Mouse (Mus musculus) stomach, postnatal 0 days (tissue): ENCODE results near the gene Bace1. TPM values are rescaled to one million over a fixed set of nuclear protein-coding genes. Genes with fewer than 3 reads are reported as not detected.

ENCODE experiments used
- ATAC-seq: fragments of 200-750 bp; cut with Nextera tagmentation; 2 replicates; pipeline ENCODE4 v1.8.0; 2017; ENCODE audit not compliant: low FRiP score, low TSS enrichment
- DNase-seq: peaks from one replicate; pipeline ENCODE4 v3.0.0-alpha.2; 2016; ENCODE audit warnings: low spot score
- H3K27ac ChIP-seq: fragments of 300-500 bp; sonication (generic); replicated peaks from 2 replicates; pipeline ENCODE4 v1.5.1; 2014; ENCODE audit warnings: mild to moderate bottlenecking, control low read depth
- H3K27me3 ChIP-seq: fragments of 300-500 bp; sonication (generic); 2 replicates; pipeline ENCODE4 v1.6.1; 2014; ENCODE audit warnings: low read length; ENCODE audit not compliant: control insufficient read depth, insufficient read depth
- H3K36me3 ChIP-seq: fragments of 300-500 bp; sonication (generic); 2 replicates; pipeline ENCODE4 v1.6.1; 2014; ENCODE audit warnings: low read length, mixed read lengths; ENCODE audit not compliant: control insufficient read depth, insufficient read depth
- H3K4me1 ChIP-seq: fragments of 300-500 bp; sonication (generic); replicated peaks from 2 replicates; pipeline ENCODE4 v1.6.1; 2014; ENCODE audit warnings: antibody characterized with exemption; ENCODE audit not compliant: control insufficient read depth, insufficient read depth
- H3K4me2 ChIP-seq: fragments of 300-500 bp; sonication (generic); replicated peaks from 2 replicates; pipeline ENCODE4 v1.6.1; 2014; ENCODE audit warnings: low read depth, mild to moderate bottlenecking, control low read depth, moderate library complexity
- H3K4me3 ChIP-seq: fragments of 300-500 bp; sonication (generic); 2 replicates; pipeline ENCODE4 v1.5.1; 2014; ENCODE audit warnings: low read depth, low read length, control low read depth
- H3K9ac ChIP-seq: fragments of 300-500 bp; sonication (generic); 2 replicates; pipeline ENCODE4 v1.6.1; 2014; ENCODE audit warnings: mild to moderate bottlenecking, low read length, control low read depth, mixed read lengths
- H3K9me3 ChIP-seq: fragments of 300-500 bp; sonication (generic); 2 replicates; pipeline ENCODE4 v1.6.1; 2016; ENCODE audit warnings: low read length; ENCODE audit not compliant: control insufficient read depth
- CTCF ChIP-seq: IDR thresholded peaks from 2 replicates; pipeline ENCODE4 v1.5.1; 2016; ENCODE audit warnings: antibody characterized with exemption, low read depth, mild to moderate bottlenecking, moderate library complexity
- EP300 ChIP-seq: optimal IDR thresholded peaks from 2 replicates; pipeline ENCODE3; 2016; ENCODE audit warnings: antibody characterized with exemption
- WGBS: fragments of 180-500 bp; shearing (Covaris S2); extraction: QIAGEN DNeasy Blood & Tissue Kit; methylation state at CpG from one replicate; pipeline ENCODE4 v1.1.7; 2014; 5-methylcytosine and 5-hydroxymethylcytosine counted together
- polyA plus RNA-seq: library from polyadenylated mRNA; unstranded; fragments of >200 nt; fragmentation: Nextera tagmentation; extraction: Ambion mirVana; gene quantifications from 2 replicates; pipeline ENCODE4 v1.2.1, GENCODE M21; 2015

Bace1 gene
- polyA plus RNA-seq, 1 experiment from 2014 or later = 12.8 TPM

GRCm38 (mm10) chr9:45811946-45812345, 26.4 kb upstream of the Bace1 start:
- DNase-seq (no peak), ATAC-seq (no peak)
- Histone ChIP-seq H3K36me3 (no peaks in the 10 kb centered on the region), H3K4me1 (no peaks in the 10 kb centered on the region), H3K9me3 (no peaks in the 10 kb centered on the region), H3K4me2 (no peak overlapping the region), H3K4me3 (no peak overlapping the region), H3K9ac (no peak overlapping the region), H3K27me3 (no peaks in the 10 kb centered on the region), H3K27ac (no peak overlapping the region)
- 68% methylated on average over 5 of the region's 5 CpGs for WGBS
- no peak for TF ChIP-seq CTCF
- TF ChIP-seq EP300 = no peak

- Histone ChIP-seq H3K9ac (no peak overlapping the region), H3K4me1 (no peaks in the 10 kb centered on the region), H3K4me2 (no peak overlapping the region), H3K36me3 (no peaks in the 10 kb centered on the region), H3K4me3 (no peak overlapping the region), H3K27ac (peak overlapping the region; percentile 56), H3K9me3 (no peaks in the 10 kb centered on the region), H3K27me3 (no peaks in the 10 kb centered on the region)
- 59% methylated on average over 9 of the region's 9 CpGs for WGBS
- no peak for TF ChIP-seq EP300
- ATAC-seq (no peak), DNase-seq (no peak)
Measured at GRCm38 (mm10) chr9:45815113-45815512, 23.3 kb upstream of the Bace1 start.

- 62% methylated on average over 10 of the region's 10 CpGs for WGBS
- no peaks in the 10 kb centered on the region for H3K27me3 ChIP-seq
- ATAC-seq = peak; percentile 84
Measured at GRCm38 (mm10) chr9:45815525-45815924, 22.9 kb upstream of the Bace1 start.

GRCm38 (mm10) chr9:45818406-45819011, 19.9 kb upstream of the Bace1 start:
- WGBS = 88% methylated on average over 9 of the region's 9 CpGs
- no peaks in the 10 kb centered on the region for H3K4me1 ChIP-seq
- no peak for DNase-seq
- no peak overlapping the region for H3K27ac ChIP-seq
- H3K9ac ChIP-seq = no peak overlapping the region
- ATAC-seq = no peak
- H3K27me3 ChIP-seq = no peaks in the 10 kb centered on the region
- no peak for TF ChIP-seq CTCF
- TF ChIP-seq EP300 = no peak
- H3K4me2 ChIP-seq = no peak overlapping the region
- H3K36me3 ChIP-seq = no peaks in the 10 kb centered on the region; the same call in 1 of the 2 replicates
- no peaks in the 10 kb centered on the region for H3K9me3 ChIP-seq
- H3K4me3 ChIP-seq = no peak overlapping the region

More at GRCm38 (mm10) chr9:45815525-45815924, 22.9 kb upstream of the Bace1 start:
- no peak for TF ChIP-seq CTCF
- no peak for TF ChIP-seq EP300
- no peaks in the 10 kb centered on the region for H3K9me3 ChIP-seq
- DNase-seq = peak; percentile 31
- H3K4me1 ChIP-seq = no peaks in the 10 kb centered on the region
- peak overlapping the region; percentile 56 for H3K27ac ChIP-seq
- no peak overlapping the region for H3K4me2 ChIP-seq
- no peak overlapping the region for H3K9ac ChIP-seq
- H3K36me3 ChIP-seq = no peaks in the 10 kb centered on the region
- H3K4me3 ChIP-seq = no peak overlapping the region

- peak overlapping the region; percentile 91 for H3K27ac ChIP-seq
- peak; percentile 10; the same call in 1 of the 2 replicates for TF ChIP-seq CTCF
- TF ChIP-seq EP300 = no peak
- no peaks in the 10 kb centered on the region for H3K4me1 ChIP-seq
- peak; percentile 62 for ATAC-seq
- peaks cover 6% of the 10 kb centered on the region; the same call in 1 of the 2 replicates for H3K9me3 ChIP-seq
- no peaks in the 10 kb centered on the region; the same call in 1 of the 2 replicates for H3K36me3 ChIP-seq
- no peaks in the 10 kb centered on the region for H3K27me3 ChIP-seq
- DNase-seq = peak; percentile 66
- WGBS = 4% methylated on average over 23 of the region's 23 CpGs
- H3K4me3 ChIP-seq = peak overlapping the region; percentile 75
- peak overlapping the region; percentile 78 for H3K9ac ChIP-seq
- peak overlapping the region; percentile 81 for H3K4me2 ChIP-seq
Measured at GRCm38 (mm10) chr9:45827663-45828290, 10.6 kb upstream of the Bace1 start.
